Mouse (Mus musculus): Measurements from ENCODE around the gene Galnt9.

DNA sequence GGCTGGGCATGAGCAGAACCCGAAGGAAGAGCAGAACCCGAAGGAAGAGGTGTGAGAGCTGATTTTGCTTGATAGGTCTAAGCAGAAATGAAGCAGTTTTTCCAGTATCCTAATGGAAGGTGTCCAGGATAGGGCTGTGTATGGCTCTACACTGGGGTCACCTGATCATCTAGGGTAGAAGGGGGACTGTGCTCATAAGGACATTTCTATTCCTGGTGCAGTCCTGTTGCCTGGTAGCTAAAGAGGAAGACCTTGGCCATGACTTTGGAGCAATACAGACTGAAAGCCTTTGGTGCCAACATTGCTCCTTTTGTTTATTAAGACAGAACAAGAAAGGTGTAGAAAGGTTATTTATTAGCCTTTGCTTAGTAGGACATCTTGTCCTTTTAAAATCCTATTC, 119.9 kb downstream of the Galnt9 start:
- TF ChIP-seq CTCF (IDR thresholded peaks at IDR 0.05; ENCODE audit: low read depth, low read length): no peak
- no peak for TF ChIP-seq POLR2A (IDR thresholded peaks at IDR 0.05; ENCODE audit: borderline replicate concordance, low read depth, low read length)
